Mouse (Mus musculus) activated CD4-positive, CD25-positive, alpha-beta regulatory T cell, adult 4 months (primary cell): ENCODE measurements around the gene Tmem19. TPM values are rescaled to one million over a fixed set of nuclear protein-coding genes. Genes with fewer than 3 reads are reported as not detected.

ENCODE experiments used
- ATAC-seq: one replicate; pipeline ENCODE4 v1.8.0; 2017
- polyA plus RNA-seq, 2 experiments: library from polyadenylated mRNA; unstranded; fragments of 100-300 nt; shearing (Covaris generic); gene quantifications; one replicate each; pipeline ENCODE4 v1.2.1; 2017

Gene Tmem19
- polyA plus RNA-seq, 2 experiments from 2014 or later = 41.0 to 44.7 TPM

GRCm38 (mm10) chr10:115309191-115309590 lies 53.1 kb downstream of the Tmem19 start:
- no peak for ATAC-seq

- no peak for ATAC-seq
These were observed 54.9 kb downstream of the Tmem19 start for GRCm38 (mm10) chr10:115307331-115307875.

- ATAC-seq = no peak
These were observed 63.6 kb downstream of the Tmem19 start for GRCm38 (mm10) chr10:115298683-115299082.

- ATAC-seq = no peak
These were observed 64.7 kb downstream of the Tmem19 start for GRCm38 (mm10) chr10:115297582-115297981.

GRCm38 (mm10) chr10:115296401-115296935 lies 65.8 kb downstream of the Tmem19 start:
- no peak for ATAC-seq

- no peak for ATAC-seq
These were observed 67.1 kb downstream of the Tmem19 start for GRCm38 (mm10) chr10:115295162-115295561.

GRCm38 (mm10) chr10:115294715-115295114 lies 67.6 kb downstream of the Tmem19 start:
- ATAC-seq = no peak

GRCm38 (mm10) chr10:115293946-115294345 lies 68.4 kb downstream of the Tmem19 start:
- no peak for ATAC-seq

- ATAC-seq = no peak
These were observed 71.6 kb downstream of the Tmem19 start for GRCm38 (mm10) chr10:115290671-115291070.

Other genes starting within 250 kb of the Tmem19 start
- not detected for gene Tph2, start 177.5 kb downstream of the Tmem19 start, polyA plus RNA-seq
- gene Tbc1d15, start 111.0 kb downstream of the Tmem19 start, polyA plus RNA-seq = 100 to 1,000 TPM in 1 of 2 experiments, 10 to 100 TPM in 1; 87.7 to 108 TPM
- gene Rab21, start 46.9 kb downstream of the Tmem19 start, polyA plus RNA-seq = 10 to 100 TPM; 21.3 to 26.2 TPM
- gene Thap2, start 21.9 kb upstream of the Tmem19 start, polyA plus RNA-seq = 10 to 100 TPM; 12.8 to 13.7 TPM
- gene Zfc3h1, start 22.5 kb upstream of the Tmem19 start, polyA plus RNA-seq = 10 to 100 TPM; 23.2 to 35.4 TPM
- not detected for gene A930009A15Rik, start 207.5 kb upstream of the Tmem19 start, polyA plus RNA-seq
- under 1 TPM in 1 of 2 experiments, not detected in 1; 0.09 TPM for gene Lgr5, start 225.3 kb upstream of the Tmem19 start, polyA plus RNA-seq